Mouse (Mus musculus) monocyte, adult 5-6 weeks (primary cell): ENCODE results near the gene Echdc3. TPM values are rescaled to one million over a fixed set of nuclear protein-coding genes. Genes with fewer than 3 reads are reported as not detected.
A peak's percentile ranks its signal among the peaks of the same experiment; 100 is the strongest.

Experiments used
- ATAC-seq: fragments of 153-309, 156-312 bp; replicated peaks from 2 replicates; pipeline ENCODE4 v1.8.0; 2017; ENCODE audit warnings: mild to moderate bottlenecking; ENCODE audit not compliant: low TSS enrichment, insufficient number of reproducible peaks, severe bottlenecking, poor library complexity, low FRiP score
- total RNA-seq: library from RNA; stranded (forward); fragments of 200-1000, 200-491, 200-594 nt; gene quantifications from 3 replicates; pipeline ENCODE4 v1.2.3, GENCODE M21; 2017

Echdc3 gene
- total RNA-seq, 1 experiment from 2014 or later: not detected

GRCm38 (mm10) chr2:6229597-6230290, 16.9 kb upstream of the Echdc3 start:
- no peak for ATAC-seq

- no peak for ATAC-seq
Observed at GRCm38 (mm10) chr2:6227059-6227445, 14.2 kb upstream of the Echdc3 start.

GRCm38 (mm10) chr2:6226361-6227058, 13.7 kb upstream of the Echdc3 start:
- no peak for ATAC-seq

- ATAC-seq: peak; percentile 89
Observed at GRCm38 (mm10) chr2:6220141-6220805, 7.4 kb upstream of the Echdc3 start.

- ATAC-seq: no peak
Observed at GRCm38 (mm10) chr2:6212327-6212723, 508 bp downstream of the Echdc3 start.

GRCm38 (mm10) chr2:6210840-6211239, 2.0 kb downstream of the Echdc3 start:
- ATAC-seq: no peak

- peak; percentile 12; the same call in 1 of the 2 replicates for ATAC-seq
Observed at GRCm38 (mm10) chr2:6209746-6210145, 3.1 kb downstream of the Echdc3 start.

GRCm38 (mm10) chr2:6209116-6209515, 3.7 kb downstream of the Echdc3 start:
- ATAC-seq: no peak

- ATAC-seq: no peak
Observed at GRCm38 (mm10) chr2:6207736-6208135, 5.1 kb downstream of the Echdc3 start.

GRCm38 (mm10) chr2:6196363-6196973, 16.4 kb downstream of the Echdc3 start:
- no peak for ATAC-seq

- ATAC-seq: no peak
Observed at GRCm38 (mm10) chr2:6195468-6196239, 17.2 kb downstream of the Echdc3 start.

- ATAC-seq: no peak
Observed at GRCm38 (mm10) chr2:6194497-6194896, 18.3 kb downstream of the Echdc3 start.

GRCm38 (mm10) chr2:6193591-6193973, 19.3 kb downstream of the Echdc3 start:
- no peak for ATAC-seq

GRCm38 (mm10) chr2:6192820-6193590, 19.8 kb downstream of the Echdc3 start:
- ATAC-seq: 0 out of 2 replicates have a peak, but pooled peaks have one; percentile 19

- ATAC-seq: no peak
Observed at GRCm38 (mm10) chr2:6190036-6190435, 22.8 kb downstream of the Echdc3 start.

- ATAC-seq: no peak
Observed at GRCm38 (mm10) chr2:6189675-6189998, 23.2 kb downstream of the Echdc3 start.

- ATAC-seq: peak; percentile 19; the same call in 1 of the 2 replicates
Observed at GRCm38 (mm10) chr2:6188891-6189674, 23.8 kb downstream of the Echdc3 start.
